Mouse (Mus musculus) thymus, postnatal 0 days (tissue): ENCODE results near the gene Snx4. TPM values are rescaled to one million over a fixed set of nuclear protein-coding genes. Genes with fewer than 3 reads are reported as not detected.

ENCODE experiments used
- DNase-seq: peaks from one replicate; pipeline ENCODE4 v3.0.0-alpha.2; 2015; ENCODE audit warnings: low spot score
- polyA plus RNA-seq: library from polyadenylated mRNA; unstranded; fragments of >200 nt; fragmentation: Nextera tagmentation; extraction: Ambion mirVana; gene quantifications from 2 replicates; pipeline ENCODE4 v1.2.1, GENCODE M21; 2015

The Snx4 gene
- polyA plus RNA-seq, 1 experiment from 2014 or later = 75.9 TPM

GRCm38 (mm10) chr16:33342356-33342755, 91.1 kb downstream of the Snx4 start:
- DNase-seq = no peak

GRCm38 (mm10) chr16:33343106-33343505, 91.9 kb downstream of the Snx4 start:
- no peak for DNase-seq

- peak; percentile 85 for DNase-seq
Observed at GRCm38 (mm10) chr16:33343601-33344000, 92.4 kb downstream of the Snx4 start.

- peak; percentile 14 for DNase-seq
Observed at GRCm38 (mm10) chr16:33344379-33344778, 93.1 kb downstream of the Snx4 start.

GRCm38 (mm10) chr16:33344875-33345274, 93.6 kb downstream of the Snx4 start:
- DNase-seq = peak; percentile 17

DNA sequence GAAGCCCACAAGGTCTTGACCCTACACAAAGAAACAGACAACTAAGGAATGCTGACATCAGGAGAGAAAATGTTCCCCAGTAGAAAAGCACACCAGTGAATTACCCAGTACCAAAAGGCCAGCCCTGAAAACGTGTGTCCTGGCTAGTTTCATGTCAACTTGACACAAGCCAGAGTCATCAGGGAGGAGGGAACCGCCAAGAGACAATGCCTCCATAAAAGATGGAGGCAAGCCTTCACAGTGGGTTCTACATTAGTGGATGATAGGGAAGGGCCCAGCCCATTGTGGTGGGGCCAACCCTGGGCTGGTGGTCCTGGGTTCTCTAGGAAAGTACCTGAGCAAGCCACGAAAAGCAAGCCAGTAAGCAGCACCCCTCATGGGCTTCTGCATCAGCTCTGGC, 95.1 kb downstream of the Snx4 start:
- no peak for DNase-seq

DNA sequence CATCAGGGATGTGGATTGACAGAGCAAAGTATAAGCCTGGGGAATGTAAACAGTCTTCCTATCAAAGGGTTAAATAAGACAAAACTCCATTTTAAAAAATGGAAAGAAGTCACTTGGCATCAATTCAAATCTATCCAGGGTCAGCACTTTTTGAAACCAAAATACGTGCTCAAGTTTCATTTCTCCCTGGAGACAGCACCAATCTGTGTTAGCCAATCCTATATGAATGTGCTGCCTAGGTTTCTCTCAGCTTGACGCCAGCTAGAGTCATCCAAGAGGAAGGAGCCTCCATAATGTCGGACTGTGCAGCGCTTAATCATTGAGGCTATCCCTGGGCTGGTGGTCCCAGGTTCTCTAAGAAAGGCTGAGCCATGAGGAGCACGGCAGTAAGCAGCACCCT, 95.9 kb downstream of the Snx4 start:
- no peak for DNase-seq

Other genes starting within 250 kb of the Snx4 start
- 1.4 and 1.6 TPM in 2 replicates for gene Iqcg, start 195.2 kb upstream of the Snx4 start, polyA plus RNA-seq
- 1,296 and 1,346 TPM in 2 replicates for gene Rpl35a, start 195.0 kb upstream of the Snx4 start, polyA plus RNA-seq
- gene Lmln, start 188.9 kb upstream of the Snx4 start, polyA plus RNA-seq = 0.76 and 0.88 TPM in 2 replicates
- gene Osbpl11, start 66.4 kb upstream of the Snx4 start, polyA plus RNA-seq = 23.1 and 26.3 TPM in 2 replicates
- 55.0 and 59.5 TPM in 2 replicates for gene Zfp148, start 129.4 kb downstream of the Snx4 start, polyA plus RNA-seq